Mouse (Mus musculus) brown adipose tissue, adult 24 weeks (tissue): ENCODE data around the gene Phf7. TPM values are rescaled to one million over a fixed set of nuclear protein-coding genes. Genes with fewer than 3 reads are reported as not detected.

Source experiments
- H3K27ac ChIP-seq: fragments of 200-500 bp; replicated peaks from 2 replicates; pipeline ENCODE4 v1.5.1; 2012; ENCODE audit warnings: low read depth, mild to moderate bottlenecking, low read length
- H3K4me1 ChIP-seq: fragments of 200-500 bp; 2 replicates; pipeline ENCODE4 v1.6.1; 2012; ENCODE audit warnings: low read length, mixed read lengths; ENCODE audit not compliant: control insufficient read depth, insufficient read depth, insufficient read length
- H3K4me3 ChIP-seq: fragments of 200-500 bp; 2 replicates; pipeline ENCODE4 v1.5.1; 2012; ENCODE audit warnings: low read depth, mild to moderate bottlenecking, low read length, moderate library complexity; ENCODE audit not compliant: insufficient read depth
- polyA plus RNA-seq: library from polyadenylated mRNA; stranded (reverse); fragments of >200 nt; gene quantifications from 2 replicates; pipeline ENCODE4 v1.2.4, GENCODE M21; 2012; ENCODE audit not compliant: missing spikeins, insufficient read depth, insufficient read length

Gene Phf7
- polyA plus RNA-seq, 1 experiment, result 9.9 TPM

DNA sequence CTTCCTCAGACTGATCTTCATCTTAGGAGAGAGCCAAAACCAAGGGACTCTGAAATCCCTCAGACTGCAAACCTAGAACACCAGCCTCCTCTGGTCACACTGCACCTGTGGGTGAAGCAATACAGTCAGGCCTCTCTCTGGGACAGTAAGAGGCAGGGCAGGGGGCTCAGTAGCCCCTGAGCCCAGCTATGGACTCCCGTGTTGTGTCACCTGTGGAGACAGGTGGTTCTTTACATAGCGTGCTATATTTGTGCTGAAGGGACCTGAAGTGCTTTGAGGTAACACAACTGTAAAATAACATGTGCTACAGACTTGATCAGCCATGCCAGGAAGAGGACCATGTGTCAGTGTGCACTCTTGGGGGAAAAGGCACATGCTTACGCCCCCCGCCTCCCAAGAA, 55.6 kb downstream of the Phf7 start:
- Histone ChIP-seq H3K27ac (peak overlapping the region; percentile 76), H3K4me1 (peaks cover 15% of the 10 kb centered on the region), H3K4me3 (no peak overlapping the region)

DNA sequence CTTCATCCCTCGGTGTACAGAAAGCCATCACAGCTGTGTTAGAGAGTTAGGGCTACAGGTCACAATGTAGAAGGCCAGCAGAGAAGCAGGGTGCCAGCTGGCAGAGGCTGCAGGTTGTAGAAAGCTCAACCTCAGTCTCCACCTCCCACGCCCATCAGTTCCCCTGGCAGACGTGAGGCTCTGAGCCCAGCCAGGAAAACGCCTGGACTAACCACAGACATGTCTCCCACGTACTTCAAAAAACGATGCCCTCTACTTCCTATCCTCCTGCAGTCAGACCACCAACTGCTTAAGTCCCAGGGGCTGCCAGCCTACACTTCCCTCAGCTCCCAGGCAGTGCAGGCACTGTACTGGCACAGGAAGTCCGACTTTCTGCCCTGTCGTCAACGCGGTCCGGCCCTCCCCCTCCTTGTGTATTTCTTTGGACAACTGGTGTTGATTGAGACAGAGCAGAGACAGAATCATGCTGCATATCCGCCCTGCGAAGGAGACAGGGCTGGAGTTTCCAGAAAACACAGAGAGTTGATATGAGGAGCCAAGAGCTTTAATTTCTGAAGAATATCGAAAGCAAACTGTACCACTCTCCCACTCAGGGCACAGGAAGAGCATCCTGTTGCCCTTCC, 56.1 kb downstream of the Phf7 start:
- H3K4me3 ChIP-seq, result no peak overlapping the region
- peak overlapping the region; percentile 76 for H3K27ac ChIP-seq
- H3K4me1 ChIP-seq, result peaks cover 15% of the 10 kb centered on the region

DNA sequence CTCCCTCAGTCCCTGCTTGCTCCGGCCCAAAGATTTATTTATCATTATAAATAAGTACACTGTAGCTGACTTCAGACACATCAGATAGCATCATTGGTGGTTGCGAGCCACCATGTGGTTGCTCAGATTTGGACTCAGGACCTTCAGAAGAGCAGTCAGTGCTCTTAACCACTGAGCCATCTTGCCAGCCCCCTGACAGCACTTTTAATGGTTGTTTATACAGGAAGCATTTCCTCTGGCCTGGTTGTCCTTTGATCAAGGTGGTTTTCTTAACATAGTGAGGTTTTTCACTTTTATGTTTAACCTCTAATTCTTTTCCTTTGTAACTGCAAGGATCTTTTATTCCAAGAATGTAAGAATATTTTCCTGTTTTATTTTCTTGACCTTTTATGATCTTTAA, 56.7 kb downstream of the Phf7 start:
- no peak overlapping the region for H3K4me3 ChIP-seq
- H3K27ac ChIP-seq, result no peak overlapping the region
- H3K4me1 ChIP-seq, result peaks cover 15% of the 10 kb centered on the region

DNA sequence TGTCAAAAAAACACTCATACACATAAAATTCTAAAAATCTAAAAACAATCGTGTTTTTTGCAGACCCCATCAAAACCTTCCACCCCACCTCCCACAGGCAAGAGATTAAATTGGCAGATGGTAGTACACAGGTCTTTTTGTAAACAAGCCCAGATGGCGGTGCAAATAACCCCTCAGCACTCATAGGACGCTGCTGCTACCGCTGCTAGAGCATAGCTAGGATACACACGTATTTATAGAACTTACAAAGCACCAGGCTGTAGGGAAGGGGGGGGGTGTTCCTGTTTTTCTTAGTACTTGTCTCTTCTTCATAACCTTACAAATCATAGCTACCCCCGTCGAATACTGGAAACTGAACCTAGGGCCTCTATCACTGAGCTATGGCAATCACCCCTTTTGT, 57.3 kb downstream of the Phf7 start:
- Histone ChIP-seq H3K27ac (no peak overlapping the region), H3K4me1 (peaks cover 15% of the 10 kb centered on the region), H3K4me3 (no peak overlapping the region)

DNA sequence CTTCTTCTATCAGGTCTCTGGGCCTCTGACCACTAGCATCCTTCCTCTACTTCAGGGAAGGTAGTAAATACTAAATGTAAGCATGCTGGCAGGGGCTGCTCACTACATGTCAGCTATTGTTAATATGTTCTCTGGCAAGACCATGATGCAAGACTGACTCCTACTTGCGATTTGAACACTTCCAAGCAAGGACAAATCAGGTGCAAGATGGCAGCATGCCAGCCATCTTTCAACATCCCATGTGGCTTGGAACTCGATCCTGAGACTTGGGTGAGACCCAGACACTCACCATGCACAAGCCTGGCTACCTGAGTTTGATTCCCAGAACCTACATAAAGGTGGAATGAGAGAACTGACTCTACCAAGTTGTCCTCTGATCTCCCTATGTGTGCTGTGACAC, 59.2 kb downstream of the Phf7 start:
- peaks cover 9% of the 10 kb centered on the region for H3K4me1 ChIP-seq

DNA sequence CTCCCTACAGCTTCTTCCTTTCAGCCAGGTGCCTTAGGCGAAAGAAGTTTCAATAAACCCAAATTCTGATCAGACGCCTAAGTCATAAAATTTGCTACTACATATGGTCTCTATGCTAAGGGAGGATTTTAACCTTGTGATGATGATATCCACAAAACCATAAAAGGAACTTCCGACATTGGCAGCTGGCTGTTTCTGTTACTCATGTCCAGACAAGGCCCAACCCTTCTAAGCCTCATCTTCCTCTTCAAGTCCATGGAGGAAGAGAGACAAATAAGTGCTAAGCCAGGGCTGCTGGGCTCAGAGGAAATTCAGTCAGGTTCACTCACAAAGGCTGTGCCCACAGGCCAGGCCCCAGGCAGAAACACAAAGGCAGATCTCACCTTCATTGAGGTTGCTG, 61.8 kb downstream of the Phf7 start:
- Histone ChIP-seq H3K4me1 (no peaks in the 10 kb centered on the region; the same call in 1 of the 2 replicates), H3K4me3 (no peak overlapping the region), H3K27ac (peak overlapping the region; percentile 81)

More for the DNA sequence above, 59.2 kb downstream of the Phf7 start:
- Histone ChIP-seq H3K27ac (no peak overlapping the region), H3K4me3 (no peak overlapping the region)

DNA sequence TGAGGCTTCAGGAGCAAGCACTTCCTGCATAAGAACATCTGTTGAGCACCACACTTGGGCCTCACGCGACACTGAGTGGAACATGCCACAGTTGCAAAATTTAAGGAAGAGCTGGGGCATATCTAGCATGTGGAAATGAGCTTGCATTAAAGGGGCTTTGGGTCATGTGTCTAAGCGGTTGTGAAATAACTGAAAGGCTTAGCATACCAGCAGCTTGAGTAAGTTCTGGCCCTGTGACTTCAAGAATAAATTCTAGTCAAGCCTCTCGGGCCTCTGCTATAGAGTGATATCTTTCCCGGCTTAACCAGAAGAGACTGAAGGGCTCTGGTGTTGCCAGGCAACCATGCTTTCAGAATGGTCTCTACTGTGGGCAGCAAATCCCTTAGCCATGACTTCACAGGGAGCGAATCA, 62.3 kb downstream of the Phf7 start:
- no peak overlapping the region for H3K4me3 ChIP-seq
- H3K27ac ChIP-seq, result peak overlapping the region; percentile 79
- no peaks in the 10 kb centered on the region; the same call in 1 of the 2 replicates for H3K4me1 ChIP-seq

Other genes starting within 250 kb of the Phf7 start
- 12.4 and 13.8 TPM in 2 replicates for gene Glt8d1, start 249.9 kb downstream of the Phf7 start, polyA plus RNA-seq
- gene Spcs1, start 249.6 kb downstream of the Phf7 start, polyA plus RNA-seq, result 153 and 202 TPM in 2 replicates
- 12.9 and 19.0 TPM in 2 replicates for gene Pbrm1, start 232.2 kb downstream of the Phf7 start, polyA plus RNA-seq
- 25.5 and 43.9 TPM in 2 replicates for gene Gnl3, start 232.2 kb downstream of the Phf7 start, polyA plus RNA-seq
- gene Smim4, start 122.4 kb downstream of the Phf7 start, polyA plus RNA-seq, result 119 and 175 TPM in 2 replicates
- 2.5 and 4.0 TPM in 2 replicates for gene Nt5dc2, start 120.3 kb downstream of the Phf7 start, polyA plus RNA-seq
- 25.2 and 28.0 TPM in 2 replicates for gene Stab1, start 82.7 kb downstream of the Phf7 start, polyA plus RNA-seq
- 17.2 and 24.4 TPM in 2 replicates for gene Tnnc1, start 43.0 kb downstream of the Phf7 start, polyA plus RNA-seq
- gene Nisch, start 34.4 kb downstream of the Phf7 start, polyA plus RNA-seq, result 83.6 and 84.5 TPM in 2 replicates
- gene Sema3g, start 33.5 kb downstream of the Phf7 start, polyA plus RNA-seq, result 5.4 and 10.5 TPM in 2 replicates
- 17.8 and 22.0 TPM in 2 replicates for gene Bap1, start 133 bp upstream of the Phf7 start, polyA plus RNA-seq
- not detected in 2 replicates for gene Dnah1, start 72.6 kb upstream of the Phf7 start, polyA plus RNA-seq
- 14.9 and 16.9 TPM in 2 replicates for gene Capn7, start 85.3 kb upstream of the Phf7 start, polyA plus RNA-seq
- 65.9 and 67.5 TPM in 2 replicates for gene Sh3bp5, start 184.8 kb upstream of the Phf7 start, polyA plus RNA-seq
- gene Eaf1, start 243.1 kb upstream of the Phf7 start, polyA plus RNA-seq, result 8.2 and 8.6 TPM in 2 replicates
- gene Mettl6, start 243.7 kb upstream of the Phf7 start, polyA plus RNA-seq, result 16.9 TPM in 2 replicates